Mouse (Mus musculus): ENCODE results near the gene Ift27.

The Ift27 gene

GRCm38 (mm10) chr15:78157330-78157729, 16.6 kb downstream of the Ift27 start:
- no peak for DNase-seq (ENCODE audit: low read depth, low spot score)
- H3K36me3 ChIP-seq (ENCODE audit: control insufficient read depth, insufficient read depth, low read length, poor library complexity, severe bottlenecking), result no peaks in the 10 kb centered on the region; the same call in 1 of the 2 replicates

DNA sequence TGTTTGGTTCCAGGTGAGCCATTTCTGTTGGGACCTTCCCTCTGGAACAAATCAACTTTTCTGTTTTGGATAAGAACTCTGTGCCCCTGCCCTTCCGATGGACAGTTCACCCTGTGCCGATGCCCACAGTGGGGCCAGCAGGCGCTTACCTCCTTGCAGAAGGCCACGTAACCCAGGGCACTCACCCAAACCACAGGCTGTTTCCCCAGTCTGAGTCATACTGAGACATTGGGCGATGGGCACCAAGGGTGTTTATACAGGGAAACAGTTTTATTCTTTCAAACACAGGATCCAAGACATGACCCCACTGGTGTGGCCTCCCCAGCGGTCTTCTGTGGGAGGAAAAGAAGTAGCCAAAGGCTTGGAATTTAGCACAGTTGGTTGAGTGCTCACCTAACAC, 18.5 kb downstream of the Ift27 start:
- Histone ChIP-seq H3K27me3 (ENCODE audit: control insufficient read depth, insufficient read depth, low read length, poor library complexity, severe bottlenecking) (no peaks in the 10 kb centered on the region), H3K36me3 (ENCODE audit: control insufficient read depth, insufficient read depth, low read length, poor library complexity, severe bottlenecking) (no peaks in the 10 kb centered on the region; the same call in 1 of the 2 replicates)
- no peak for DNase-seq (ENCODE audit: low read depth, low spot score)

More at GRCm38 (mm10) chr15:78157330-78157729, 16.6 kb downstream of the Ift27 start:
- no peaks in the 10 kb centered on the region for H3K27me3 ChIP-seq (ENCODE audit: control insufficient read depth, insufficient read depth, low read length, poor library complexity, severe bottlenecking)

DNA sequence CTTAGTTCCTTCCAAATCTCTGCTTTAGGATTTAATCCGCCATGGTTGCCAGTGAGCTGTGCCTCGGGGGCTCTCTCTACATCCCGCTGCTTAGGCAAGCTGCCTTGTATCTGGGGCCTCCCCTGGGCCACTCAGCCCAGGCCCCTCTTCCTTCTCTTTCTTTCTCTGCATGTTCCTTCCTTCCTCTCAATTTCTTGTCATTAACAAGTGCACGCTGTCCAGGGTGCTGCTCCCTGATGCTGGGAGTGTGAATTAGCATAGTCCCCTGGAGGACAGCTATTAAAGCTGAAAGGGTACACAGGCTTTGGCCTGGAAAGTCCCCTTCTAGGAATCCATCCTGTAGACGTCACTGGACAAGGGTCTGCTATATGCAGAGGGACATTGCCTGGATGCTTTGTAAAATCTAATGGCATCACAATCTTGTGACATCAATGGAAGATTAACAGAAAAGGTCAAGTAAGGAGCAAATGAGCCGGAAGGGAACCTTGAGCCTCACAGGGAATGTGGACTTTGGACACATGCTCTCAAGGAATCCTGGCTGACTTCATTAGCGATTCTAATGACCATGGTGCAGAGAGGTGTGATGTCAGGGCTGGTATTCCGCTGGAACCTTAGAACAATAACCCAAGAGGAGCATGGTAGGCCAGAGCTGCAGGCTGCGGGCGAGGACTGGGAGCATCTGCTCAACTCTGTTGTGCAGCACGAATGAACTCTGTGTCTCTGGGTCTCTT, 20.7 kb downstream of the Ift27 start:
- no peaks in the 10 kb centered on the region for H3K27me3 ChIP-seq (ENCODE audit: control insufficient read depth, insufficient read depth, low read length, poor library complexity, severe bottlenecking)
- DNase-seq (ENCODE audit: low read depth, low spot score), result no peak
- H3K36me3 ChIP-seq (ENCODE audit: control insufficient read depth, insufficient read depth, low read length, poor library complexity, severe bottlenecking), result no peaks in the 10 kb centered on the region

- Histone ChIP-seq H3K36me3 (ENCODE audit: control insufficient read depth, insufficient read depth, low read length, poor library complexity, severe bottlenecking) (no peaks in the 10 kb centered on the region), H3K27me3 (ENCODE audit: control insufficient read depth, insufficient read depth, low read length, poor library complexity, severe bottlenecking) (no peaks in the 10 kb centered on the region)
- DNase-seq (ENCODE audit: low read depth, low spot score), result no peak
Observed at GRCm38 (mm10) chr15:78148565-78148964, 25.3 kb downstream of the Ift27 start.

- Histone ChIP-seq H3K36me3 (ENCODE audit: control insufficient read depth, insufficient read depth, low read length, poor library complexity, severe bottlenecking) (no peaks in the 10 kb centered on the region), H3K27me3 (ENCODE audit: control insufficient read depth, insufficient read depth, low read length, poor library complexity, severe bottlenecking) (no peaks in the 10 kb centered on the region)
- DNase-seq (ENCODE audit: low read depth, low spot score), result no peak
Observed at GRCm38 (mm10) chr15:78140226-78140625, 33.7 kb downstream of the Ift27 start.

GRCm38 (mm10) chr15:78134606-78135005, 39.3 kb downstream of the Ift27 start:
- no peaks in the 10 kb centered on the region for H3K27me3 ChIP-seq (ENCODE audit: control insufficient read depth, insufficient read depth, low read length, poor library complexity, severe bottlenecking)
- no peaks in the 10 kb centered on the region for H3K36me3 ChIP-seq (ENCODE audit: control insufficient read depth, insufficient read depth, low read length, poor library complexity, severe bottlenecking)
- no peak for DNase-seq (ENCODE audit: low read depth, low spot score)

DNA sequence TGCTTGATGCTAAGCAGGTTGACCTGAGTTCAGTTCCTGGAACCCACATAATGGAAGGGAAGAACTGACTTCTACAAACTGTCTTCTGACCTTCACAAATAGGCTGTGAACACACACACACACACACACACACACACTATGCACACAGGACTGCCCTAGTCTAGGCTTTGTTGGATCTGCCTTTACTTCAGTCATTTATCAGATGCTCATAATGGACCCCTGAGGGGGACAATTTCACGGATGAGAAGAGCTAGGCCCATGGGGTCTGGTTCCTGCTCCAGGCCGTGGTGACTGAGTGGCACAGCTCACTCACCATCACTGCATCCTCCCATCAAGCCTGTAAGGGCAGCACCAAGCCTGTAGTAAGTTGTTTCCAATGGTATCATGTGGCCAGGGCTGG, 40.5 kb downstream of the Ift27 start:
- no peak for DNase-seq (ENCODE audit: low read depth, low spot score)
- Histone ChIP-seq H3K27me3 (ENCODE audit: control insufficient read depth, insufficient read depth, low read length, poor library complexity, severe bottlenecking) (no peaks in the 10 kb centered on the region), H3K36me3 (ENCODE audit: control insufficient read depth, insufficient read depth, low read length, poor library complexity, severe bottlenecking) (no peaks in the 10 kb centered on the region)

DNA sequence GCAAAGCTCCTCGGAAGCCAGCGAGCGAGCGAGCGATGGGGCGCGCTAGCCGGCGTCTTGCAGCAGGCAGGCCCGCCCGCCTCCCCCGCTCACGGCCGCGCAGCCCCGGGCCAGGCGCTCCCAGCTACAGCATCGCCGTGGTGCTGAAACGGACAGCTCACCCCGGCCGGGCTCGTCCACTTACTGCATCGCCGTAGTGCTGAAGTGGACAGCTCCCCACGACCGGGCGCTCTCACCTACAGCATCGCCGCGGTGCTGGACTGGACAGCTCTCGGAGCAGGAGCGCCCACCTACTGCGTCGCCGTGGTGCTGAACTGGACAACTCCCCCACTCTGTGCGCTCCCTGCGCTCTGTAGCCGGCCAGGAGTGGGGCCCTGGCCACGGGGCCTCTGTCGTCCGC, 54.2 kb downstream of the Ift27 start, which contains the start of gene Cacng2:
Gene Cacng2 (minus strand): TSS at position 325 of the 400 bp plus-strand sequence.
- DNase-seq (ENCODE audit: low read depth, low spot score), result peak; percentile 91
- Histone ChIP-seq H3K27me3 (ENCODE audit: control insufficient read depth, insufficient read depth, low read length, poor library complexity, severe bottlenecking) (no peaks in the 10 kb centered on the region; the same call in 1 of the 2 replicates), H3K36me3 (ENCODE audit: control insufficient read depth, insufficient read depth, low read length, poor library complexity, severe bottlenecking) (no peaks in the 10 kb centered on the region)

DNA sequence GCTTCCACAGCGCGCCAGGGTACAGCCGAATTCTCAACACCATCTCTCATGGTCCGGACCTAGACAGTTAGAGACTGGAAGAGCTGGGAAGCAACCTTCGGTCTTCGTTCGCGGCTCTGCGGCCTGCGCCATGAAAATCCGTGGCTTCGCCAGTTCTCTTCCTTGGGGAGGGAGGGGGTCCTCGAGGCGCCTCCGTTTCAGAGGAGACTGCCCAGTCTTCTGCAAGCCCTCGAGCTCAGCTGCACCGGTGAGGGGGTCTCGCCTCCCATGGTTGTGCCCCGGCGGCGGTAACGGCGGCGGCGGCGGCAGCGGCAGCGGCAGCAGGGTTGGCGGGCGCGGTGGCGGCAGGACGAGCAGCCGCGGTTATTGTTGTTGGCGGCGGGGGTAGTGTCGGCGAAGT, 54.7 kb downstream of the Ift27 start:
- DNase-seq (ENCODE audit: low read depth, low spot score), result no peak
- Histone ChIP-seq H3K36me3 (ENCODE audit: control insufficient read depth, insufficient read depth, low read length, poor library complexity, severe bottlenecking) (no peaks in the 10 kb centered on the region), H3K27me3 (ENCODE audit: control insufficient read depth, insufficient read depth, low read length, poor library complexity, severe bottlenecking) (no peaks in the 10 kb centered on the region; the same call in 1 of the 2 replicates)

DNA sequence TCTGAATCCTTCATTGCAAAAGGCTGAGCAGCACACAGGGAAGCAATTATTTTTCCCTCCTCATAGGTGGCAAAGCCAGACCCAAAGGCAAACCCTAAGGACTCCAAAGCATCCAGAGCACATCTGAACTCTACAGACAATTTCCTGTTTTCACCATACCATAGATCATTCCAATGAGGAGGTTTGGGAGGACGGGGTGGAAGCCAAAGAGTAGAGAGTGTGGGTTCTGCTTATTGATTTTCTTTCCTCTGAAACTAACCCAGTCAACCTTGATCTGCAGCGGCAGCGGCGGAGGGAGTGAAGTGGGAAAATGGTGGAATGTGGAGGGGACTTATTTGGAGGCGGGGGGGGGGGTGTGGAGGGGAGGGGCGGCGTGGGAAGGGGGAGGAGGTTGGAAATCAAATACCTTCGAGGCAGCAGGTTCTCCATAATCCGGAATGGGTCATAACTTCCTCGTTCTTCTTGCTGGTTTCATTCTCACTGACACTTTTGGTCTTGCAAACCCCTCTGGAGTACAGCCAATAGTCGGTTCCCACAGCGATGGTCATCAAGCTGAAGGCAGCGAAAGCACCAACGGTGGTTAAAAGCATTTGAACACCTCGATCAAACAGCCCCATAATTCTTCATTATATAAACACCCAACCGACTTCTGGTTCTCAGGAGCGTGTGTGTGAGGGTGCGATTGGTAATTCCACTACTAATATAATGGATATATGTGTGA, 55.5 kb downstream of the Ift27 start:
- no peak for DNase-seq (ENCODE audit: low read depth, low spot score)
- Histone ChIP-seq H3K27me3 (ENCODE audit: control insufficient read depth, insufficient read depth, low read length, poor library complexity, severe bottlenecking) (no peaks in the 10 kb centered on the region; the same call in 1 of the 2 replicates), H3K36me3 (ENCODE audit: control insufficient read depth, insufficient read depth, low read length, poor library complexity, severe bottlenecking) (no peaks in the 10 kb centered on the region)

DNA sequence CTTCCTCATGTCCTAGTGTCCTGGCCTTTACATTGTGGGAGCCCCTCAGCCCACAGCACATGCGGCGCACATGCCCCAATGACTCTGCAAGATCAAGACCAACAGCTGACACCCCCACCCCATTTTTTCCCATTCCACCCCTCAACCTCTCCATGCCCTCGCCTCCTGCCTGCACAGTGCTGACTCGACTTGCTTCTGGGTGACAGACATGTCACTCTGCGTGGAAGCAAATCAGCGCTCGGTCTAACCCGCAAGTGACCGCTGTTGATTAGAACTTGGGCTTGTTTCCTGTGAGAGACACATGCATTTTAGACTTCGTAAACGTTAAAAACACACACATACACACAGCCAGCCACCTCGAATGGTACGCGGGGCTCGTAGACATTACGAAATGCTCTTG, 56.2 kb downstream of the Ift27 start:
- Histone ChIP-seq H3K27me3 (ENCODE audit: control insufficient read depth, insufficient read depth, low read length, poor library complexity, severe bottlenecking) (no peaks in the 10 kb centered on the region; the same call in 1 of the 2 replicates), H3K36me3 (ENCODE audit: control insufficient read depth, insufficient read depth, low read length, poor library complexity, severe bottlenecking) (no peaks in the 10 kb centered on the region)
- no peak for DNase-seq (ENCODE audit: low read depth, low spot score)

DNA sequence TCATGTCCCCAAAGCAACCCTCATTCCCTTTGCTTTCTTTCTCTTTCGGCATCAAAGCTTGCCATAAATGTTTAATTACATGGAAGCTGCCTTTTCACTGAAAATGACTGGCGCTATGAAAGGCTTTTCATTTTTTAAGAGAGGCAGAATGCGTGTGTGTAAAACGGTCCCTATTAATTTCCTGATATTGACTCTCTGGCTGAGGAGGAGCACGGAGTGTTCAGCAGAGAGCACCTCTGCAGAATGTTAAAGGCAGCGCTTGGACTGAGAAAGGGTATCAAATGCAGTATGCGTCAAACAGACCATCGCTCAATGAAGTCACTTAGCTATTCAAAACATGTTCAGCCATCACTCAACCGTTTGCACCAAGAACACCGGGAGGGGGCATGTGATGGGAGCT, 57.0 kb downstream of the Ift27 start:
- DNase-seq (ENCODE audit: low read depth, low spot score), result no peak
- Histone ChIP-seq H3K27me3 (ENCODE audit: control insufficient read depth, insufficient read depth, low read length, poor library complexity, severe bottlenecking) (no peaks in the 10 kb centered on the region; the same call in 1 of the 2 replicates), H3K36me3 (ENCODE audit: control insufficient read depth, insufficient read depth, low read length, poor library complexity, severe bottlenecking) (no peaks in the 10 kb centered on the region)

DNA sequence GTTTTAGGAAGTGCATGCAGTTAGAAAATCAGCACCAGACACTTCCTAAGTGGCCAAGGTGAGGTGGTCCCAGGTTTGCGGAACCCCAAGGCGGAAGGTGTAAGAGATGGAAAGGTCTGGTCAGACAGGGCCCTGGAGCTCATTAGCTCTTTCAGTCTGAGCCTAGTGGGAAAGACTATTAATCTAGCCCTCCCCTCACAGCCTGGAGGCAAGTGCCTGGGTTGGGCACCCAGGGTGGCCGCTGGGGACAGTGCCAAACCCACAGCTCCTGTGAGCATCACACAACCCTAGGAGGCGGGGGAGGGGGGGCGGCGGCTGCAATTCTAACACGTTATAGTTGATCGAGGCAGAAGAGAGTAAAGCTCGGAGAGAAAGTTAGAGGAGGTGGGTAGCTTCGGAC, 57.7 kb downstream of the Ift27 start:
- H3K27me3 ChIP-seq (ENCODE audit: control insufficient read depth, insufficient read depth, low read length, poor library complexity, severe bottlenecking), result no peaks in the 10 kb centered on the region; the same call in 1 of the 2 replicates
- DNase-seq (ENCODE audit: low read depth, low spot score), result no peak
- no peaks in the 10 kb centered on the region for H3K36me3 ChIP-seq (ENCODE audit: control insufficient read depth, insufficient read depth, low read length, poor library complexity, severe bottlenecking)
